Mouse (Mus musculus): ENCODE results near the gene Cfap58. TPM values are rescaled to one million over a fixed set of nuclear protein-coding genes. Genes with fewer than 3 reads are reported as not detected.

Gene Cfap58
- polyA plus RNA-seq, 1 experiment: not detected

DNA sequence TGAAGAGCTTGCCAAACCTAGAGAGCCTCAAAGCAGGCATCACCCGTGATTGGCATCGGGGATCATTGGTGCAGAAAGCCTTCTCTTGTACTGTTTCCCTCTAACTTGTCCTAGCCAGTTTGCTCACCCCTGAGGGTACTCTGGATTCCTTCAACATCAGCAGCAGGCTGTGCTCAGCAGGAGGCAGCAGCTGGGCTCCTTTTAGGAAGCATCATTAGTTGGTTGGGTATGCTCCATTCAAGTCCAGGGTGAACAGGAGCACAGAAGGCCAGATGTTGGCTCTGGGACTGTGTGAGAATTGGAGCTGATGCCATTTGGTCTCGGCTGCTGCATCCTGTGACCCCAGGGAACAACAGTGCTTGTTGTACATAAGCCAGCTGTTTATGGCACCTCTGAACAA, 142.2 kb downstream of the Cfap58 start:
- DNase-seq (ENCODE audit: low spot score): no peak

DNA sequence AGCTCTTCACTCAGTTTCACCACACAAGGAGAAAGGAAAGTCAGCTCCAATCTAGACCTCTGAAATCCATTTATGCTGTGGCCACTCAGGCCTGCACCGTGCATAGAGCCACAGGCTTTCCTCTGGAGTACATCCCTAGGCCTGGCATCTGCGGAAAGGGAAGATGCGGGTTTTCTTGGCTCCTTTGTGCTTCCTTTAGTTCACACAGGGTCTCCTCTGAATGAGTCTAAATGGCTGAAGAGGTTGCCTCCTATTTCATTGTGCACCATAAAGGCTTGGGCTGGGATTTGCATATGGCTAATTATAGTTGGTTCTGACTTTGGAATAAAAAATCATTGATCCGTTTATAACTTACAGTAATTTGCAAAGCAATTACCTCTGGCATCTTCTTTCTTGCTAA, 144.0 kb downstream of the Cfap58 start:
- DNase-seq (ENCODE audit: low spot score): no peak

Other genes starting within 250 kb of the Cfap58 start
- 4.2 and 6.1 TPM in 2 replicates for gene Col17a1, start 245.6 kb upstream of the Cfap58 start, polyA plus RNA-seq (2012; rRNA removed)
- gene Sfr1, start 206.0 kb upstream of the Cfap58 start, polyA plus RNA-seq (2012; rRNA removed): 86.0 and 86.3 TPM in 2 replicates
- 478 and 508 TPM in 2 replicates for gene Gsto1, start 82.7 kb upstream of the Cfap58 start, polyA plus RNA-seq (2012; rRNA removed)
- gene Gsto2, start 72.1 kb upstream of the Cfap58 start, polyA plus RNA-seq (2012; rRNA removed): 4.9 and 7.3 TPM in 2 replicates
- gene Cfap43, start 18.4 kb upstream of the Cfap58 start, polyA plus RNA-seq (2012; rRNA removed): 0.21 and 0.66 TPM in 2 replicates
- 6.3 and 7.8 TPM in 2 replicates for gene Itprip, start 18.4 kb upstream of the Cfap58 start, polyA plus RNA-seq (2012; rRNA removed)

All from urinary bladder, adult 2 months (tissue).